Mouse (Mus musculus) regulatory T cell (primary cell): ENCODE measurements at regions not wholly inside any gene's neighbourhood (a gene's known extent, or its start where the extent isn't known, plus 50 kb on each side); places are given as distances from the start of the nearest gene placed in this dataset.

Source experiments
- in situ Hi-C: fragments of 300-600 bp; cut with MboI, MseI; formaldehyde crosslinking; loops from one replicate; pipeline ENCODE4 v1.15.1; 2025; ENCODE audit warnings: high pct_unique_total_duplicates

DNA sequence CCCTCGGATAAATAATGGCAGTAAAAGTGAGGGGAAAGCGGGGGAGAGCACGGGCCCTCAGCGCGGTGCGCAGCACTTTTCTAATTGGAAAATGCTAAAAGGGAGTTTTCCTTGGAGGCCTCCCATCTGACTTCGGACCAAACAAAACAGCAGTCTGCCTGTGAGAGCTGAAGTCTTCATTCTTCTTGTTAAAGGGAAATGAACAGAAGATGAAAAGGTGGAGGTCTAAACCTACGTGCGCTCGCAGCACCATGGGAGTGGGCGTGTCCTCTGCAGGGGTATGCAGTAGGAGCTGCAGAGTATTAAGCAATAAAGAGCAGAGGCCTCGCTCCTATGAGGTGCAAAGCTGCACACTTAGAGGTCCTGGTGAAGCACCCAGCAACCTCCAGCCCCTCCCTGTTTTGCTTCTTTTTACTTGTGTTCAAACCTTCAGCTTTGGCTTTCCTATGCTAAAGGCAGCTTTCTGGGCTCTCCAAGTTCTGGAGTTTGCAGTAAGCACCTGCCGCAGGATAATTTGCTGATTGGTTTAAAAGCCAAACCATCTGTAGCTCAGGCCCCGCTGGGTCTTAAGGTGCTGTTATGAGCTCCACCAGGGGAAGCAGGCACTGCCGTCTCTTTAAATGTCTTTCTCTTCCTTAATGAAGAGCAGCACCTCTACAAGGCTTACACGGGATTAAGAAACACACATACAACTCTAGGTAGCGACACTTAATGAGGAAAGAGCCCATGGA is 253.9 kb upstream of the Runx1 start:
- in situ Hi-C loops, result no loop called here

DNA sequence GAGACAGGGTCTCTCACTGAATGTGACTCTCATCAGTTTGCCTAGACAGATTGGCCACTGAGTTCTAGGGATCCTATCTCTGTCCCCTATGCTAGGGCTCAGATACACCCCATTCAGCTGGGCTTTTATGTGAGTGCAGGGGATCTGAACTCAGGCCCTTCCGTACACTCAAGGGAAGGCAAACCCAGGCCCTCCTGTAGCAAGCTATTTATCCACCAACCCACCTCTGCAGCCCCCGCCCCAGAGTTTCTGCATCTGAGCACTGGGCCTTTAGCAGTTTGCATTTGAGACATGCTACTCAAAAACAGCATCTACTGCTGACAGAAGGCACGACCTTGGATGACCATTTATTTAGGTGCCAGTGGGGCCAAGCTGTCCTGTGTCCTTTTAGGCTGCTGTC is 253.0 kb upstream of the Runx1 start:
- in situ Hi-C loops, result no loop called here

GRCm38 (mm10) chr16:93075488-93075887 is 249.5 kb upstream of the Runx1 start:
- in situ Hi-C loops, result no loop called here

DNA sequence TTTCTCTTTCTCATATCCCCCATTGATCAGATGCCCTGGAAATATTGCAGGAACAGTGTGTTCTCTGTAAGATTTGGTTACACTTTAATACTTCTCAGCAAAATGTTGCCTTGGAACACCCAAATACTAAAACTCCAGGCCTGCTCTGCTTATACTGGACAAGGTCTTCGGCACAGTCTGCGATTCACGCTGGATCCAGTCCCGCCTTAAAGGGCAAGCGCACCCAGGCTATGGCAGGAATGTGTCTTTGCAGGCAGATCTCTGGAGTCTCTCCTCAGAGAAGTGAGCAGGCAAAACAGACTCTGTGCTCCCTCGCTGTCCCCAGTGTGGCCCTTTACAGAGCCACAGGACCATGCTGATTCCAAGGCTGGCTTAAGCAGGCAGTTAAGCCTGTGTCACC is 246.2 kb upstream of the Runx1 start:
- in situ Hi-C loops, result no loop called here

GRCm38 (mm10) chr16:93071726-93072125 is 245.8 kb upstream of the Runx1 start:
- in situ Hi-C loops, result no loop called here

DNA sequence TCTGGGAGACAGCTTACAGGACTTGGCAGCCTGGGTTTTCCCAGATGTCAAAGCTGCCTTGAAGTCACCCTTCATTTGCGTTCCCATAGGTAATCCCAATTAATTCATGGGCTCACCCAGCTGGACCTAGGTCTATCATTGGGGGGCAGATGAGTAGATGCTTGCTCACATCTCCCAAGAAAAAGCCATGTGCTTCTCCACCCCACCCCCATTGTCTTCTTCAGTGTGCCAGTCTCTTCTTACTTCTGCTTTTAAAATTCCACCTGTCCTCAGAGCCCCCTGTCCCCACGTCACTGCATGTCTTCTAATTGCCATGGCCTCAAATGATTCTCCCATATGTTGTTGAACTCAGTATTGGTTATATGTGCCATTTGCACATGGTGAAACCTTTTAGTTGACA is 240.9 kb upstream of the Runx1 start:
- in situ Hi-C loops, result no loop called here

- in situ Hi-C loops, result no loop called here
Observed at GRCm38 (mm10) chr16:93061475-93062179, 235.7 kb upstream of the Runx1 start.

DNA sequence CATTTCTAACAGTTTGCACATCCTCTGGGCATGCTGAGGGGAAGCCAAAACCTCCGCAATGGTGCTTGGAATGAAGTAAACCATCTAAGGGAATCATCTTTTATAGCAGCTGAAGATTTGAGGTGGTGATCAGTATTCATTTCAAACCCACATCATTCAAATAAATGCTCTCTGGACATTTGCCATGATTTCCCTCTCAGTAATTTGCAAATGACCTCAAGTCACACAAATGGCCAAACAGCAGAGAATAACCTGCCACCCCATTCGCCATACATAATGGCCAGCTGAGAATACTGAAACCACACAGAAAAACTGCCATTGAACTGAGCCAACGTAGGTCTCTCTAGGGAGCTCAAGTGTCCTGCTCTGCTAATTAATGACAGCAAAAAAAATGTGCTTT is 230.3 kb upstream of the Runx1 start:
- in situ Hi-C loops, result no loop called here

DNA sequence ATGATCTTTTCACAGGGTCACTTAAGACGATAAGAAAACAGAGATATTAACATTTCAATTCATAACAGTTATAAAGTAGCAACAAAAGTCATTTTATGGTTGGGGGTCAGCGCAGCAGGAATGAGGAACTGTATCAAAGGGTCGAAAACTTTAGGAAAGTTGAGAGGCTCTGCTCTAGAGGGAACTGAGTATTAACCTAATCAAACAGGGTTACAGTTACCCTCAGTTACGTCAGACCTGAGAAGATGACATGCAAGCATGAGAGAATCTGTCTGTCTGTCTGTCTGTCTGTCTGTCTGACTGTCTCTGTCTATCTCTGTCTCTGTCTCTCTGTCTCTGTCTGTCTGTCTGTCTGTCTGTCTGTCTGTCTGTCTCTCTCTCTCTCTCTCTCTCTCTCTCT is 229.6 kb upstream of the Runx1 start:
- in situ Hi-C loops, result no loop called here

GRCm38 (mm10) chr16:93051233-93051632 is 225.3 kb upstream of the Runx1 start:
- in situ Hi-C loops, result no loop called here

- in situ Hi-C loops, result no loop called here
Observed at GRCm38 (mm10) chr16:93048418-93048932, 222.5 kb upstream of the Runx1 start.

GRCm38 (mm10) chr16:93047594-93047993 is 221.6 kb upstream of the Runx1 start:
- in situ Hi-C loops, result no loop called here

DNA sequence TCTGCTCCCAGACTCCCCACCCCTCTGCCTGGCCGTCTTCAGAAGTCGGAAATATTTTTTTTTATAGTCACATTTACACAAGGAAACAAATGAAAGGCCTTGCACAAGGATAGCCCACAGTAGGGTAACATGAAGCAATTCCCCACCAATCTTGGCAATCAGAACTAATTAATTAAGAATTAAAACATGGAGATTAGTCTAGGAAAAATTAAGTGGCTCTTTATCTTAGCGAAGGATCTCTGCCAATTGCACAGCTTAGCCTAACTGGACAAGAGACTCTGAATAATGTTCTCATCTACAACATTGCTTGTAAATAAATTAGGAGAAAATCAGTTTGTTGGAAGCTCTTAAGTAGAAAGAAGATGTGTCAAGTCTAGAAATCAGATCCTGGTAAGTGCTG is 220.3 kb upstream of the Runx1 start:
- in situ Hi-C loops, result no loop called here

DNA sequence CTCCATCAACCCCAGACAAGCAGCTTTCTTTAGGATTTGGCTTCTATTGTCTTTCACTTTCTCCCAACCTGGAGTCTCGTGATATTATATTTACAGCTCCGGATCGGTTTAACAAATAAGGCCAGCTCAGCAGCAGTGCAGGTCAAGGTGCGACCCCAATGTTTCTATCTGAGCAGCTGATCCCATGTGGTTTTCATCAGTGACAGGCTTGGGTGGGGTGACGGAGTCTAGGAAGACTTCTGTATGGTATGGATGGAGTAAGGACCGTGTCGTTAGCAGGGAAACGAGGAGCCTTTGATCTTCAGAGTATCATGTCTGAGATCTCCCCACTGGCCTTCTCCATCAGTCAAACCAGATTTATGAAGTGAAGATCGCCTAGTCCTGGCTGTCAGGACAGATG is 217.4 kb upstream of the Runx1 start:
- in situ Hi-C loops, result no loop called here

DNA sequence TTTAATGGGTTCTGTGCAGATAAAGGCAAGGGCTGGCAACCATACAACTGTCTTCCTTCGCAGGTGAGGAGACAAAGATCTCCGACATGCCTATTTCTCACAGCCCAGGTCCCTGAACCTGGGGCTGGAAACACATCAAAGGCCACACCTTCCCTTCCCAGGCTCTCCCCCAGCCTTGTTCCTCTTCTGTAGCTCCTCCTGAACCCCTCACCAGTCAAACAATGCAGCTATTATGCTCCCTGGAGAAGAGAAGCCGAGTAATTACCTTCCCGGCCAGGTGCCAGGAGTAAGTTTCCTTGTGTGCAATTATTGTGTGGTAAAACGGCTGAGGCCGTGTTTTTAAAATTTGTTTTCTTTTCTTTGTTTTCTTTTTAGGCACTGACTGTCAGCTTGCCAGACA is 217.0 kb upstream of the Runx1 start:
- in situ Hi-C loops, result no loop called here

- in situ Hi-C loops, result no loop called here
Observed at GRCm38 (mm10) chr16:93042491-93042890, 216.5 kb upstream of the Runx1 start.

DNA sequence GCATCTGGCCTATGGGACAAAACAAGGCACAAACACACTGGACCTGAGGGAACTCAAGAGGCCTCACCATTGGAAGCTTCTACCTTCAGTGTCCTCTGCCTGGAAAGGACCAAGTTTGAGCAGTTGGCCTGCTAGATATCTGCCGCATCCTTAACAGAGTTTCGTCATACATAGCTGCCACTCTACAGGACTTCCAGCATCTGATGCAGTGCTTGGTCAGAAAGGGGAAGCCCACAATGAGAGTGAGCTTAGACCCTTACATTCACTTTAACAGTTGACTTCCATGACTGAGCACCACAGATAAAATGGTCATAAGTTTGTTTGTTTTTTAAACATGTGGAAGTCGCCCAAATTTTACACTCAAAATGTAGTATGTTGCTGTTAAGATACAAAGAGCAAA is 215.9 kb upstream of the Runx1 start:
- in situ Hi-C loops, result no loop called here

DNA sequence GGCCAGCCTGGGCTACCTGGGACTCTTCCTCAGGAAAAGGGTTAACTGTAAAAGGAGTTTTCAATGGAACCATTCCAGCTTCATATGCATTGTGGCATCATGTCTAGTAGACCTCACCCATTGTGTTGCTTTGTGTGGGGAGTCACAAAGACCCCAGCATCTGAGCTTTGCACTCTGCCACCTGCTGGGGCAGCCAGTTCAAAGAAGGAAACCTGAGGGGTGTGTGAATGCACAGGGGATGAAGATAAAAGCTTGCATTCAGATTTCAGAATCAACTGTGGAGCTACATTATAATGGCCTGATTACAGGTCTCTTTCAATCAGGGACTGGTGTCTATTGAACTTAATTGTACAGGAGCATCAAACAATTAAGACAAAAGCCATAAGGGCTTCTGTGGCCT is 215.4 kb upstream of the Runx1 start:
- in situ Hi-C loops, result no loop called here

GRCm38 (mm10) chr16:93035626-93036025 is 209.7 kb upstream of the Runx1 start:
- in situ Hi-C loops, result no loop called here

- in situ Hi-C loops, result no loop called here
Observed at GRCm38 (mm10) chr16:93033943-93034342, 208.0 kb upstream of the Runx1 start.

GRCm38 (mm10) chr16:93031624-93032023 is 205.7 kb upstream of the Runx1 start:
- in situ Hi-C loops, result no loop called here

DNA sequence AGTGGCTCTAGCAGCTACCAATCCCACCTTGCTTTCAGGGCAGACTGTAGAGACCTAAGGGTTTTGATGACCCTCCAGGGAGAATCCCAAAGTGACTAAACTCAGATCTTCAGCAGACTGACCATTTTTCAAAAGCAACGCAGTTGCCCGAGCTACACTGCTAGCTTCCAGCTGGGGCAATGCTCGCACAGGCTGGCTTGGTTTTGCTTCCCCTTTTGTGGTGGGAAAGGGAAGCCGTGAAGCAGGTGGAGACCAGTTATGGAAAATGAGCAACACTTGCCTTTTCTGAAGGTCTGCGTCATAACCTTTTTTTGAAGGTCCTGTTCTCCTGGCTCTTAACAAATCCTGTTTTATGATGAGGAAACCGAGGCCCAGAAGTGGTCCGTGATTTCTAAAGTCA is 202.7 kb upstream of the Runx1 start:
- in situ Hi-C loops, result no loop called here

GRCm38 (mm10) chr16:93028016-93028415 is 202.1 kb upstream of the Runx1 start:
- in situ Hi-C loops, result no loop called here
